In genomic region chr11:98313790-98314323, GRCm38 (mm10) we compare ENCODE assay signal across 8 mouse cellular contexts. TPM values are rescaled to one million over a fixed set of nuclear protein-coding genes. Genes with fewer than 3 reads are reported as not detected.
DNase-seq lines count a peak whose midpoint lies in the region; ATAC-seq lines count a peak whose summit lies in the region.

No protein-coding gene starts in this region.

- H3K4me3 ChIP-seq in forebrain, embryonic 10.5 days, result no peak overlapping the region; the same call in 1 of the 2 replicates
- H3K4me3 ChIP-seq in hindbrain, embryonic 16.5 days (ENCODE audit: low read length), result peak overlapping the region; percentile 13; the same call in 1 of the 2 replicates
- H3K4me3 ChIP-seq in liver, embryonic 11.5 days (ENCODE audit: low read depth, low read length), result no peak overlapping the region

- no peak overlapping the region for H3K27ac ChIP-seq in forebrain, embryonic 10.5 days
- no peak overlapping the region for H3K27ac ChIP-seq in hindbrain, embryonic 16.5 days (ENCODE audit: low read depth, low read length)
- H3K27ac ChIP-seq in liver, embryonic 11.5 days (ENCODE audit: low read depth, low read length), result no peak overlapping the region

- H3K4me2 ChIP-seq in hindbrain, embryonic 16.5 days (ENCODE audit: low read length), result peak overlapping the region; percentile 47
- H3K4me2 ChIP-seq in liver, embryonic 11.5 days, result no peak overlapping the region

- peak; percentile 20 to 48 for DNase-seq in lung, adult 18-20 months
- DNase-seq in lung, postnatal 25 days (ENCODE audit: low spot score), result no peak
- DNase-seq in brain, adult 2 months (ENCODE audit: low read depth, low spot score), result peak; percentile 86
- peak; percentile 71 for DNase-seq in forebrain, embryonic 10.5 days (ENCODE audit: extremely low spot score, low spot score)
- peak; percentile 68 for DNase-seq in liver, embryonic 11.5 days (ENCODE audit: low spot score)
- peak; percentile 83 for DNase-seq in right cerebral cortex, adult 18-20 months

- H3K9me3 ChIP-seq in forebrain, embryonic 10.5 days, result no peaks in the 10 kb centered on the region
- no peaks in the 10 kb centered on the region for H3K9me3 ChIP-seq in hindbrain, embryonic 16.5 days (ENCODE audit: control insufficient read depth, low read length)
- no peaks in the 10 kb centered on the region for H3K9me3 ChIP-seq in liver, embryonic 11.5 days (ENCODE audit: control insufficient read depth, low read length)

- no peaks in the 10 kb centered on the region for H3K36me3 ChIP-seq in forebrain, embryonic 10.5 days (replicated peaks)
- H3K36me3 ChIP-seq in hindbrain, embryonic 16.5 days (ENCODE audit: control insufficient read depth, insufficient read depth, low read length), result no peaks in the 10 kb centered on the region
- no peaks in the 10 kb centered on the region for H3K36me3 ChIP-seq in liver, embryonic 11.5 days (ENCODE audit: control insufficient read depth, insufficient read depth, low read length)

- peak overlapping the region; percentile 1; the same call in 1 of the 2 replicates for H3K9ac ChIP-seq in hindbrain, embryonic 16.5 days (ENCODE audit: low read depth, low read length)
- H3K9ac ChIP-seq in liver, embryonic 11.5 days (ENCODE audit: low read depth, low read length), result no peak overlapping the region

- ATAC-seq in hindbrain, embryonic 16.5 days, result no peak
- no peak for ATAC-seq in liver, embryonic 11.5 days (replicated peaks; ENCODE audit: low FRiP score)
- ATAC-seq in erythroblast, adult 5-6 weeks (replicated peaks; ENCODE audit: low FRiP score, poor library complexity, severe bottlenecking), result no peak

- H3K27me3 ChIP-seq in forebrain, embryonic 10.5 days (ENCODE audit: poor library complexity, severe bottlenecking), result peaks cover 89% of the 10 kb centered on the region
- peaks cover 36% of the 10 kb centered on the region for H3K27me3 ChIP-seq in hindbrain, embryonic 16.5 days (replicated peaks; ENCODE audit: control insufficient read depth, insufficient read depth, low read length)
- H3K27me3 ChIP-seq in liver, embryonic 11.5 days (replicated peaks; ENCODE audit: control insufficient read depth, insufficient read depth, low read length), result peaks cover 66% of the 10 kb centered on the region

- WGBS in forebrain, embryonic 10.5 days, result 2% methylated on average over 26 of the region's 26 CpGs
- WGBS in hindbrain, embryonic 16.5 days, result under 1% methylated on average over 26 of the region's 26 CpGs
- WGBS in liver, embryonic 11.5 days, result 2% methylated on average over 26 of the region's 26 CpGs

- peaks cover 4% of the 10 kb centered on the region; the same call in 1 of the 2 replicates for H3K4me1 ChIP-seq in forebrain, embryonic 10.5 days
- peaks cover 13% of the 10 kb centered on the region for H3K4me1 ChIP-seq in hindbrain, embryonic 16.5 days (ENCODE audit: control insufficient read depth, insufficient read depth, low read depth, low read length)
- no peaks in the 10 kb centered on the region for H3K4me1 ChIP-seq in liver, embryonic 11.5 days (replicated peaks; ENCODE audit: control insufficient read depth, insufficient read depth, low read length)

RNA-seq across cellular contexts. Expression of gene Neurod2, which starts 15.6 kb away (rescaled TPM):
- polyA plus RNA-seq in forebrain, embryonic 10.5 days (2016; fragmentation: Nextera tagmentation; extraction: Ambion mirVana), result 0.14 TPM in 1 of 2 replicates, not detected in the other
- 22.9 and 23.4 TPM in 2 replicates for polyA plus RNA-seq in hindbrain, embryonic 16.5 days (2015; fragmentation: Nextera tagmentation; extraction: Ambion mirVana)
- 0.10 and 0.18 TPM in 2 replicates for polyA plus RNA-seq in liver, embryonic 11.5 days (2014; fragmentation: Nextera tagmentation; extraction: Ambion mirVana)
- total RNA-seq in erythroblast, adult 5-6 weeks (2015; ENCODE audit: low replicate concordance), result not detected in 2 replicates
- total RNA-seq in erythroblast, adult 5-6 weeks (2017; ENCODE audit: low replicate concordance), result not detected in 2 replicates

RNA-seq across cellular contexts. Expression of gene Ppp1r1b, which starts 34.3 kb away (rescaled TPM):
- polyA plus RNA-seq in forebrain, embryonic 10.5 days (2016; fragmentation: Nextera tagmentation; extraction: Ambion mirVana), result 0.23 and 0.41 TPM in 2 replicates
- 7.7 and 9.3 TPM in 2 replicates for polyA plus RNA-seq in hindbrain, embryonic 16.5 days (2015; fragmentation: Nextera tagmentation; extraction: Ambion mirVana)
- polyA plus RNA-seq in liver, embryonic 11.5 days (2014; fragmentation: Nextera tagmentation; extraction: Ambion mirVana), result 0.38 TPM in 1 of 2 replicates, not detected in the other
- total RNA-seq in erythroblast, adult 5-6 weeks (2015; ENCODE audit: low replicate concordance), result not detected in 2 replicates
- total RNA-seq in erythroblast, adult 5-6 weeks (2017; ENCODE audit: low replicate concordance), result not detected in 2 replicates

RNA-seq across cellular contexts. Expression of gene Stard3, which starts 44.3 kb away (rescaled TPM):
- polyA plus RNA-seq in forebrain, embryonic 10.5 days (2016; fragmentation: Nextera tagmentation; extraction: Ambion mirVana), result 39.8 and 41.0 TPM in 2 replicates
- polyA plus RNA-seq in hindbrain, embryonic 16.5 days (2015; fragmentation: Nextera tagmentation; extraction: Ambion mirVana), result 39.0 and 39.9 TPM in 2 replicates
- 25.3 and 28.9 TPM in 2 replicates for polyA plus RNA-seq in liver, embryonic 11.5 days (2014; fragmentation: Nextera tagmentation; extraction: Ambion mirVana)
- total RNA-seq in erythroblast, adult 5-6 weeks (2015; ENCODE audit: low replicate concordance), result 8.5 and 9.2 TPM in 2 replicates
- total RNA-seq in erythroblast, adult 5-6 weeks (2017; ENCODE audit: low replicate concordance), result 2.8 and 6.0 TPM in 2 replicates

Comparison
In these comparisons a context has a peak if more than half of its experiments do, and no peak if none do; other contexts are left out.
1. RNA of gene Neurod2, which starts 15.6 kb away (polyA plus RNA-seq): 22.9 to 23.4 TPM in hindbrain, embryonic 16.5 days; 0.14 TPM in forebrain, embryonic 10.5 days and 0.10 to 0.18 TPM in liver, embryonic 11.5 days; every median in the first group is over 10 times any median in the second.